Mouse (Mus musculus) lung, postnatal 0 days (tissue): ENCODE data around the gene Pdgfb. TPM values are rescaled to one million over a fixed set of nuclear protein-coding genes. Genes with fewer than 3 reads are reported as not detected.

ENCODE experiments used
- ATAC-seq: fragments of 200-750 bp; cut with Nextera tagmentation; 2 replicates; pipeline ENCODE4 v1.8.0; 2017; ENCODE audit warnings: moderate library complexity
- DNase-seq: peaks from one replicate; pipeline ENCODE4 v3.0.0-alpha.2; 2016; ENCODE audit warnings: low spot score
- H3K27ac ChIP-seq: fragments of 300-500 bp; sonication (generic); 2 replicates; pipeline ENCODE4 v1.5.1; 2014; ENCODE audit warnings: antibody characterized with exemption, mild to moderate bottlenecking, low read length, mixed read lengths
- H3K27me3 ChIP-seq: fragments of 300-500 bp; sonication (generic); replicated peaks from 2 replicates; pipeline ENCODE4 v1.6.1; 2014; ENCODE audit warnings: low read length, mixed read lengths; ENCODE audit not compliant: insufficient read depth
- H3K36me3 ChIP-seq: fragments of 300-500 bp; sonication (generic); 2 replicates; pipeline ENCODE4 v1.6.1; 2014; ENCODE audit warnings: low read length, mixed read lengths; ENCODE audit not compliant: insufficient read depth
- H3K4me1 ChIP-seq: fragments of 300-500 bp; sonication (generic); 2 replicates; pipeline ENCODE4 v1.6.1; 2014; ENCODE audit warnings: antibody characterized with exemption, low read depth, low read length, mixed read lengths; ENCODE audit not compliant: insufficient read depth
- H3K4me2 ChIP-seq: fragments of 300-500 bp; sonication (generic); replicated peaks from 2 replicates; pipeline ENCODE4 v1.6.1; 2014; ENCODE audit warnings: low read depth, mild to moderate bottlenecking, low read length, moderate library complexity, mixed read lengths
- H3K4me3 ChIP-seq: fragments of 300-500 bp; sonication (generic); 2 replicates; pipeline ENCODE4 v1.5.1; 2014; ENCODE audit warnings: low read depth, low read length
- H3K9ac ChIP-seq: fragments of 300-500 bp; sonication (generic); replicated peaks from 2 replicates; pipeline ENCODE4 v1.6.1; 2014; ENCODE audit warnings: low read depth, mild to moderate bottlenecking
- H3K9me3 ChIP-seq: fragments of 300-500 bp; sonication (generic); 2 replicates; pipeline ENCODE4 v1.6.1; 2016; ENCODE audit warnings: low read length, mixed read lengths
- CTCF ChIP-seq: IDR thresholded peaks from 2 replicates; pipeline ENCODE4 v1.5.1; 2016; ENCODE audit warnings: antibody characterized with exemption, mild to moderate bottlenecking
- EP300 ChIP-seq: IDR thresholded peaks from 2 replicates; pipeline ENCODE4 v1.6.1; 2016; ENCODE audit warnings: antibody characterized with exemption, mild to moderate bottlenecking, control low read depth
- WGBS: fragments of 180-500 bp; shearing (Covaris S2); extraction: QIAGEN DNeasy Blood & Tissue Kit; methylation state at CpG from one replicate; pipeline ENCODE4 v1.1.7; 2014; 5-methylcytosine and 5-hydroxymethylcytosine counted together
- polyA plus RNA-seq: library from polyadenylated mRNA; unstranded; fragments of >200 nt; fragmentation: Nextera tagmentation; extraction: Ambion mirVana; gene quantifications from 2 replicates; pipeline ENCODE4 v1.2.1, GENCODE M21; 2015

The Pdgfb gene
- polyA plus RNA-seq, 1 experiment from 2014 or later = 10.5 TPM

DNA sequence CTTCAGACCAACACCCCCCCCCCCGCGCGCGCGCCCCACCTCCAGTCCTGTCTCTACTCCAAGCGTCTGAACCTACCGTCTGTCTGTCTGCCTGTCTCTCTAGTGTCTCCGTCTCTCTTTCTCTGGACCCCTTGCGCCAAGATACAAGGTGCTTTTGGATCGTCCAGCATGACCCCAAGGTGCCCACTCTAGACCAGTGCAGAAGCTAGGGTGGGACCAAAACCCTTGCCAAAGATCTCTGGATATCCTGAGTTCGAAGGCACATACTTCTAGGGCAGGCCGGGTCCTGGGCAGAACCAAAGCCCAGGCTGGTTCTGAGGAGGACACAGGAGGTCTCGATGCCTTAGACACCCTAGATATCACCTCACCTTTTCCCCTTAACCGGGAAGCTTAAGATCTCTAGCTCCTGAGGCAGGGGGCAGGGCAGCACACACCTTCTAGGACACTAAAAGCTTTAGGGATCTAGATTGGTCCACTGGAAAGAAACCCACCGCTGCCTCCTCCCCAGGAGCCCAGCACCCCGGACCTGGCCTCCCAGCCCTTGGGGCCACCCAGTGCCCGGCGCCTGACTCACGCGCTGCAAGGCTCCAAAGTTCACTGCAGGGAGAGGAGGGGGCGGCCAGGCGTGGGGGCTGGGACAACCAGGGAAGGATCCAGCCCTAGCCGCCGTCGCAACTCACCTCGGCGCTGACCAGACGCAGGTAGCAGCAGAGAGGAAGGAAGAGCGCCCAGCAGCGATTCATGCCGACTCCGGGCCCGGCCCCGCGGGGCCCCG lies 1.3 kb downstream of the Pdgfb start:
- no peaks in the 10 kb centered on the region for H3K9me3 ChIP-seq
- H3K9ac ChIP-seq = peak overlapping the region; percentile 76
- H3K27ac ChIP-seq = peak overlapping the region; percentile 79
- TF ChIP-seq CTCF (no peak), EP300 (no peak)
- DNase-seq (no peak), ATAC-seq (no peak)
- 1% methylated on average over 28 of the region's 36 CpGs for WGBS
- peak overlapping the region; percentile 95 for H3K4me2 ChIP-seq
- peaks cover 7% of the 10 kb centered on the region; the same call in 1 of the 2 replicates for H3K27me3 ChIP-seq
- no peaks in the 10 kb centered on the region for H3K36me3 ChIP-seq
- H3K4me1 ChIP-seq = peaks cover 8% of the 10 kb centered on the region; the same call in 1 of the 2 replicates
- H3K4me3 ChIP-seq = peak overlapping the region; percentile 64

DNA sequence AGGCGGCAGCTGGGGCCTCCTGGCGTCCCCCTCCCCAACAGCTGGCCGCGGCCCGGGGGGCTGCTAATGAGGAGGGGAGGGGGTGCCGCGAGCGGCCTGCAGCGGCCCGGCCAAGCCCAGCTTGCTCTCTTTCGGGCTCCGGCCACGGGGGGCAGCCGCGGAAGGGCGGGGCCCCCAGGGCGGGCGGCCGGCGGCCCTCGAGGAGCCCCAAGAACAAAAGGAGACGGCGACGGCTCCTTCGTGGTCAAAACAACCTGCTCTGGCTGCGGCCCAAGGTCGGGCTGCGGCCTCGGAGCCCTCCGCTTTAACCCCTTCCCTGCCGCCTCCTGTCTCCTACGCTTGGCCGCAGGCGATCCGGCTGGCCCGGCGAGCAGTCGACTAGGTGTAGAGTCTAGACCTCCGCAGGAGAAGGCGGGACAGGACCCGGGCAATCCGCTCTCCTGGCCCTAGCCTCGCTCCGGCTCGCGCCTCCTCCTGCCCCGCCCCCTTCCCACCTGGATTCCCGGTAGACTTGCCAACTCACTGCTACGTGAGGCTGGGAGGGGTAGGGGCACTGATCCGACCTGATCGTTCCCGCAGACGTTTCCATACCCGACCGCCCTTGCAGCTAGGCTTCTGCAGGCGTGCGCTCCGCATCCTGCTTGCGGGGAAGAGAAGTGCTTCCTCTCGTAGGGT lies 2.1 kb downstream of the Pdgfb start:
- Histone ChIP-seq H3K4me1 (peaks cover 8% of the 10 kb centered on the region; the same call in 1 of the 2 replicates), H3K4me2 (peak overlapping the region; percentile 95), H3K27ac (peak overlapping the region; percentile 79), H3K9ac (peak overlapping the region; percentile 76), H3K27me3 (peaks cover 7% of the 10 kb centered on the region; the same call in 1 of the 2 replicates), H3K36me3 (no peaks in the 10 kb centered on the region), H3K9me3 (no peaks in the 10 kb centered on the region), H3K4me3 (peak overlapping the region; percentile 64)
- TF ChIP-seq CTCF (no peak), EP300 (no peak)
- ATAC-seq (peak; percentile 75), DNase-seq (peak; percentile 81)
- WGBS = 3% methylated on average over 29 of the region's 60 CpGs

DNA sequence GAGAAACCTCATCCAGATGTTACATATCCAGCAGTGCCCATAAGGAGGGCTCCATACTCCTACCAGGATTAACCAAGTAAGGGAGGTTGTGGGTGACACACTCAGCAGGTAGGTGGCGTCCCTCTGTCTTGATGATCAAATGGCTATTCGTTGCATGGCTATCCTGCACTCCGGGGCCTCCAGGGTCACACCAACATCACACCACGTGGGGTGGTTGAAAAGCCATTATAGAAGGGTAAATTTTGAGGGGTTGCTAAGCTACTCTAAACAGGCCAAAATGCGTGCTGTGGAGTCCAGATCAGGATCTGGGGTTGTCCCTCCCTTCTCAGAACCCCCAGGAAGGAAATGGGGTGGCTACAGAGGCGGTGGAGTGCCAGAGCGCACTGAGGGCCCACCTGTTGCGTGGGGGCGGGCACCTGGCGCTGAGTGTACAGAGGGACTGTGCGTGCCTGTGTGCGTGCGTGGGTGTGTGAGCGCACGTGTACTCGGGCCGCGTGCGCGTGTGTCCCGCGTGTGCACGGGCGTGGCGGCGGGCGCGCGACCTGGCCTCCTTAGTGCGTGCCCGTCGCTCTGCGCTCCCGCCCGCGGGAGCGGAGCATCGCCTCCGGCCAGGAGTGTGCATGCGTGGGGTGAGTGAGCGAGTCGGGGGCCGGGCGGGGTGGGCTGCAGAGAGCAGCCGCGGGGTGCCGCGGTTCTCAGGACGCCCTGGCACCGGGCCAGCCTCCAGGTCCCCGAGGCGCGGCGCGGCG lies 2.8 kb downstream of the Pdgfb start:
- TF ChIP-seq EP300 = no peak
- peak; percentile 58 for TF ChIP-seq CTCF
- DNase-seq (peak; percentile 50), ATAC-seq (peak; percentile 37)
- Histone ChIP-seq H3K9me3 (no peaks in the 10 kb centered on the region), H3K4me1 (peaks cover 8% of the 10 kb centered on the region; the same call in 1 of the 2 replicates), H3K27me3 (peaks cover 7% of the 10 kb centered on the region; the same call in 1 of the 2 replicates), H3K9ac (peak overlapping the region; percentile 76), H3K4me3 (peak overlapping the region; percentile 64), H3K4me2 (peak overlapping the region; percentile 95), H3K27ac (peak overlapping the region; percentile 79), H3K36me3 (no peaks in the 10 kb centered on the region)
- WGBS = 2% methylated on average over 47 of the region's 56 CpGs

DNA sequence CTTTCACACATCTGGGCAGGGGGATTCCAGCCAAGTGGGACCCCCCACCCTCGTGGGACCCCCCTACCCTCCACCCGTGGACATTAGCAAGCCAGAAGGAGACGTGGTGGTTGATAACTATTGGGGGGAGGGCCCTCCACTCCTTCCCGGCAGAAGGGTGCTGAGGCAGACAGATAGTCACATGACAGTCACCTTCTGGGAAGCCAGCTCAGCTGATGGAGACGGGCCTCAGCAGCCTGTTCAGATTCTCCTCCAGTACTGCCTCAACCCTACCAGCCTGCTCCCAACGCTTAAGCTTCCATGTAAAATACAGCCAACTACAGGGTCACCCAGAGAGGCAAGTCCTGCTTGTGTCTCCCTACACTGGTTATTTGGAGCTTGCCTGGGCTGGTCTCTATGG lies 3.6 kb downstream of the Pdgfb start:
- Histone ChIP-seq H3K27ac (peak overlapping the region; percentile 47), H3K9ac (0 out of 2 replicates have a peak overlapping the region, but pooled peaks have one; percentile 12), H3K36me3 (no peaks in the 10 kb centered on the region), H3K4me2 (peak overlapping the region; percentile 95), H3K9me3 (no peaks in the 10 kb centered on the region), H3K4me3 (peak overlapping the region; percentile 64), H3K4me1 (peaks cover 10% of the 10 kb centered on the region), H3K27me3 (peaks cover 7% of the 10 kb centered on the region; the same call in 1 of the 2 replicates)
- WGBS = 35% methylated on average over 6 of the region's 6 CpGs
- no peak for ATAC-seq
- TF ChIP-seq CTCF (no peak), EP300 (no peak)
- DNase-seq = no peak

DNA sequence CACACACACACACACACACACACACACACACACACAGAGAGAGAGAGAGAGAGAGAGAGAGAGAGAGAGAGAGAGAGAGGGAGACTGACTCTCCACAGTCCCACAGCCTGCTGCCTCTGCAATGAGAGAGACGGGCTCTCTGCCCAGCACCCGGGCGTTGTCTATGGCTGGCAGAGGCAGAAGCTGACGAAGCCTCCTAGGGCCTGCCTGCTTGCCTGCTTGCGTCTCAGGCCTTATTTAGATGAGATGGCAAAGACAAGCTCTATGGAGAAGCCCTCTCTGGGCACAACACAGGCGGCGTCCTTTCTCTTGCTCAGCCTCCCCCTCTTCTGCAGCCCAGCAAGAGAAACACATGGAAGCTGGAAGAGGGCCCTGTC lies 4.6 kb downstream of the Pdgfb start:
- no peaks in the 10 kb centered on the region for H3K36me3 ChIP-seq
- WGBS = 21% methylated on average over 7 of the region's 7 CpGs
- H3K27me3 ChIP-seq = peaks cover 7% of the 10 kb centered on the region; the same call in 1 of the 2 replicates
- H3K4me2 ChIP-seq = peak overlapping the region; percentile 95
- H3K4me3 ChIP-seq = peak overlapping the region; percentile 64
- H3K27ac ChIP-seq = no peak overlapping the region
- ATAC-seq (no peak), DNase-seq (no peak)
- no peaks in the 10 kb centered on the region for H3K9me3 ChIP-seq
- H3K9ac ChIP-seq = no peak overlapping the region
- peaks cover 20% of the 10 kb centered on the region for H3K4me1 ChIP-seq
- TF ChIP-seq EP300 (no peak), CTCF (no peak)
